In the genomic region with DNA sequence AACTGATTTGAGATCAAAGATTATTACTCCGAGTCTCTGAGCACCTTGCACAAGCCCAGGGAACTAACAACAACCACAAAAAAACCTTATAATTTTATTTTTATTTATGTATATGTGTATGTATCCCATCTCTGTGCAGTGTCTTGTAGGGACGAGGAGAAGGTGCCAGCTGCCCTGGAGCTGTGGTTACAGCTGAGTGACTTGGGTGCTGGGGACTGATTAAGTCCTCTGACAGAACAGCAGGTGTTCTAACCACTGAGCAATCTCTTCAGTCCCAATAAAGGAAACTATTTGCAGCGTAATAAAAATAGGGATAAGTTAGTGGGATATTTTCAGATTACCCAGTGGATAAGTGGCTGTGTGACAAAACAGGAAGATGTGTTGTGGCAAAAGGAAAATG, we compare ENCODE assay signal across 29 mouse cellular contexts.
"Had no signal": no experiment of that assay in that cellular context is flagged by ENCODE, and none has a peak within 500 bp of the region (broad histone marks: within the 10 kb centered on the region; RNA-seq: fewer than 3 reads in every experiment).

No protein-coding gene starts in this region.

- H3K27me3 ChIP-seq: limb, embryonic 12.5 days; limb, embryonic 13.5 days; limb, embryonic 15.5 days; lung, embryonic 15.5 days; midbrain, embryonic 12.5 days; midbrain, embryonic 13.5 days; midbrain, embryonic 15.5 days; neural tube, embryonic 12.5 days had no signal

- H3K36me3 ChIP-seq: liver, embryonic 13.5 days; liver, embryonic 15.5 days had no signal

- H3K4me3 ChIP-seq: limb, embryonic 10.5 days; limb, embryonic 12.5 days; limb, embryonic 13.5 days; limb, embryonic 15.5 days; liver, embryonic 12.5 days; liver, embryonic 13.5 days; liver, embryonic 15.5 days; lung, embryonic 15.5 days; megakaryocyte, embryonic 14.5 days; midbrain, embryonic 10.5 days; midbrain, embryonic 12.5 days; midbrain, embryonic 13.5 days; midbrain, embryonic 15.5 days; neural tube, embryonic 12.5 days had no signal

- H3K27ac ChIP-seq: limb, embryonic 10.5 days; limb, embryonic 12.5 days; limb, embryonic 13.5 days; limb, embryonic 15.5 days; liver, embryonic 12.5 days; liver, embryonic 13.5 days; liver, embryonic 14.5 days; liver, embryonic 15.5 days; lung, embryonic 15.5 days; macrophage; midbrain, embryonic 10.5 days; midbrain, embryonic 12.5 days; midbrain, embryonic 13.5 days; midbrain, embryonic 15.5 days; neural tube, embryonic 12.5 days had no signal

- DNase-seq: left cerebral cortex, postnatal 4 days; liver; liver, embryonic 13.5 days; liver, postnatal 0 days; lung, adult 18-20 months; lung, adult 2 months; lung, embryonic 14.5 days; lung, postnatal 10 days; lung, postnatal 14 days; lung, postnatal 36 days; lung, postnatal 4 days; midbrain, embryonic 14.5 days had no signal

- H3K4me2 ChIP-seq: limb, embryonic 12.5 days; limb, embryonic 13.5 days; limb, embryonic 15.5 days; liver, embryonic 11.5 days; liver, embryonic 12.5 days; liver, embryonic 13.5 days; liver, embryonic 15.5 days; lung, embryonic 14.5 days; lung, embryonic 15.5 days; midbrain, embryonic 11.5 days; midbrain, embryonic 12.5 days; midbrain, embryonic 13.5 days; midbrain, embryonic 15.5 days; neural tube, embryonic 12.5 days had no signal
